Mouse (Mus musculus) thymus, adult 2 months (tissue): Measurements from ENCODE around the gene 1700092M07Rik.

Source experiments
- CTCF ChIP-seq: fragments of 200-500 bp; IDR thresholded peaks from 2 replicates; pipeline ENCODE4 v1.5.1; 2012; ENCODE audit warnings: mild to moderate bottlenecking, control low read depth, low read length, moderate library complexity, borderline replicate concordance; ENCODE audit not compliant: control insufficient read depth, poor library complexity, insufficient read depth; ENCODE audit errors: extremely low read depth
- POLR2A ChIP-seq: fragments of 200-500 bp; IDR thresholded peaks from 2 replicates; pipeline ENCODE4 v1.6.1; 2012; ENCODE audit warnings: mild to moderate bottlenecking, low read length, control low read depth, moderate library complexity; ENCODE audit not compliant: control insufficient read depth, poor library complexity, insufficient read depth; ENCODE audit errors: extremely low read depth

DNA sequence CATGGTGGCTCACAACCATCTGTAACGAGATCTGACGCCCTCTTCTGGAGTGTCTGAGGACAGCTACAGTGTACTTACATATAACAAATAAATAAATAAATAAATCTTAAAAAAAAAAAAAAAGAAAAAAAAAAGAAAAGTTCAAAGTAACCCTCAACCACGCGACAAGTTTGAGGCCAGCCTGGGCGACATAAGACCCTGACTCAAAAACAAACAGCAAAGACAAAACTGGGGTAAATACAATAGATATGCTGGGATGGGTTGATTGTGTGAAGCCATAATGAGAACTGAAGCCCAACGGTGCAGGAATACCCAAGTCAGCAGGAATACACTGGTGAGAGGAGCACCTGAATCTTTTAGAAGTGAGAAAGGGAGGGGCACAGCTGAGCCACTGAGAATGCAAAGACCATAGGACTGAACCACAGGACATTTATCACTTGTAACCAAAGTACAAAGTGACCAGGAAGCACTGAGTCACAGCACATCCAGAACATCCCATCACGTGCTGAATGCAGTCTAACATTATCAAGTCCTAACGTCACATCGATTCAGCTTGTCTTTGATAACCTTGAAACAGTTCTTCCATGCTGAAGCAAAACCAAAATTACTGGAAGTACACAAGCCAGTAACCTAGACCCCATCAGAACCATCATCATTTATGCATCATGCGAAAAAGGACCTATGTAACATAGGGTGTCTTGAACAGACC is 23.6 kb upstream of the 1700092M07Rik start:
- TF ChIP-seq CTCF (no peak), POLR2A (no peak)
